Mouse (Mus musculus) myocyte (in vitro differentiated cells): ENCODE results near the gene Actn4. TPM values are rescaled to one million over a fixed set of nuclear protein-coding genes. Genes with fewer than 3 reads are reported as not detected.

Source experiments
- H3K27me3 ChIP-seq: one replicate; pipeline ENCODE4 v1.6.1; 2011; ENCODE audit not compliant: control insufficient read depth, insufficient read depth, insufficient read length
- H3K36me3 ChIP-seq: one replicate; pipeline ENCODE4 v1.6.1; 2011; ENCODE audit not compliant: control insufficient read depth, insufficient read depth
- H3K4me2 ChIP-seq: one replicate; pipeline ENCODE4 v1.6.1; 2011; ENCODE audit warnings: low read depth, control low read depth
- H3K4me3 ChIP-seq: one replicate; pipeline ENCODE4 v1.5.1; 2011; ENCODE audit warnings: mild to moderate bottlenecking, control low read depth, moderate library complexity
- H3K79me2 ChIP-seq: one replicate; pipeline ENCODE4 v1.6.1; 2011; ENCODE audit not compliant: control insufficient read depth, insufficient read depth
- H3ac ChIP-seq: one replicate; pipeline ENCODE4 v1.6.1; 2011; ENCODE audit not compliant: control insufficient read depth, insufficient read length
- CEBPB ChIP-seq: IDR thresholded peaks from 2 replicates; pipeline ENCODE4 v1.6.1; 2011; ENCODE audit warnings: mild to moderate bottlenecking, moderate library complexity; ENCODE audit not compliant: poor library complexity, insufficient read depth, severe bottlenecking
- E2F4 ChIP-seq: IDR thresholded peaks from one replicate; pipeline ENCODE4 v1.6.1; 2011; ENCODE audit warnings: mild to moderate bottlenecking, control low read depth, moderate library complexity; ENCODE audit not compliant: insufficient read depth
- MAX ChIP-seq: IDR thresholded peaks from one replicate; pipeline ENCODE4 v1.6.1; 2011; ENCODE audit warnings: low read depth, mild to moderate bottlenecking, control low read depth
- MYOD1 ChIP-seq, 3 experiments: IDR thresholded peaks; one replicate each; pipeline ENCODE4 v1.6.1; 2011; ENCODE audit warnings: control low read depth in 2 of 3, low read depth in 2 of 3, mild to moderate bottlenecking in 2 of 3, moderate library complexity in 1 of 3; ENCODE audit not compliant: insufficient read length in 2 of 3, control insufficient read depth in 1 of 3
- MYOG ChIP-seq, 3 experiments: IDR thresholded peaks; one replicate each; pipeline ENCODE4 v1.6.1; 2011; ENCODE audit warnings: control low read depth in 2 of 3, low read depth in 2 of 3, mild to moderate bottlenecking in 2 of 3; ENCODE audit not compliant: insufficient read length in 2 of 3, control insufficient read depth in 1 of 3, insufficient read depth in 1 of 3
- POLR2A ChIP-seq: IDR thresholded peaks from one replicate; pipeline ENCODE4 v1.6.1; 2011; ENCODE audit warnings: low read depth, mild to moderate bottlenecking, control low read depth, moderate library complexity; ENCODE audit not compliant: insufficient read length
- POLR2AphosphoS2 ChIP-seq: IDR thresholded peaks from one replicate; pipeline ENCODE4 v1.6.1; 2011; ENCODE audit warnings: low read depth, control low read depth; ENCODE audit not compliant: insufficient read length
- REST ChIP-seq: IDR thresholded peaks from one replicate; pipeline ENCODE4 v1.6.1; 2011; ENCODE audit warnings: mild to moderate bottlenecking, control low read depth, moderate library complexity; ENCODE audit not compliant: insufficient read depth, insufficient read length
- SRF ChIP-seq: IDR thresholded peaks from one replicate; pipeline ENCODE4 v1.6.1; 2011; ENCODE audit warnings: low read depth; ENCODE audit not compliant: control insufficient read depth, insufficient read length
- TCF12 ChIP-seq: IDR thresholded peaks from one replicate; pipeline ENCODE4 v1.6.1; 2011; ENCODE audit warnings: mild to moderate bottlenecking, control low read depth; ENCODE audit not compliant: poor library complexity, insufficient read depth, severe bottlenecking
- TCF3 ChIP-seq: IDR thresholded peaks from one replicate; pipeline ENCODE4 v1.6.1; 2011; ENCODE audit warnings: low read depth, control low read depth; ENCODE audit not compliant: insufficient read length
- USF1 ChIP-seq: IDR thresholded peaks from one replicate; pipeline ENCODE4 v1.6.1; 2011; ENCODE audit warnings: low read depth, mild to moderate bottlenecking, control low read depth, moderate library complexity
- polyA plus RNA-seq: library from polyadenylated mRNA; unstranded; fragments of >200 nt; fragmentation: generic; extraction: Trizol; gene quantifications from one replicate; pipeline ENCODE4 v1.2.1, GENCODE M21; 2012; ENCODE audit warnings: missing spikeins

Gene Actn4
- polyA plus RNA-seq, 1 experiment: 270 TPM

DNA sequence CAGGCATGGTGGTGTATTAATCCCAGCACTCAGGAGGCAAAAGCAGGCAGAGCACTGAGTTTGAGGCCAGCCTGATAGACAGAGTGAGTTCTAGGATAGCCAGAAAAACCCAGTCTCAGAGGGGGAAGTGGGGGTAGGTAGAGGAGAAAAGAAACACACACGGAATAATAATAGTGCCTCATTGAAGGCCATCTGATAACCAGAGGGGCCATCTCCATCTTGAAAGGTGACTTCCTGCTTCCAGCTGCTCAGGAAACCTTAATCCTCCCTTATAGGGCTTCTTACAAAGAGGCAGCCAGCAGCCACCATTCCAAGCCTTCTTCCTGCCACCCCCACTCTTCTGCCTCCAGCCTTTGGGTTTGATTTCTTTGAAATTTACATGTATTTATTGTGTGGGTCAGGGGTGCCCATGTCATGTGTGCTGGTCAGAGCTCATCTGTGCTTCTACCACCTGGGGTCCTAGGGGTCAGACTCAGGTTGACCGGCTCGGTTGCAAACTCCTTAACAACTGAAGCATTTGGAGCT is 1.3 kb upstream of the Actn4 start:
- Histone ChIP-seq H3K4me2 (no peak overlapping the region), H3ac (no peak overlapping the region), H3K4me3 (no peak overlapping the region), H3K79me2 (peaks cover 36% of the 10 kb centered on the region), H3K36me3 (no peaks in the 10 kb centered on the region), H3K27me3 (no peaks in the 10 kb centered on the region)
- TF ChIP-seq USF1 (no peak), MAX (no peak), MYOG (IDR thresholded peaks at IDR 0.05; ENCODE audit: control insufficient read depth in 1 of 3, insufficient read depth in 1 of 3, insufficient read length in 2 of 3, low read depth in 2 of 3) (no peak), E2F4 (no peak), MYOD1 (IDR thresholded peaks at IDR 0.05; ENCODE audit: control insufficient read depth in 1 of 3, insufficient read length in 2 of 3, low read depth in 2 of 3) (no peak), POLR2A (no peak), TCF3 (no peak), REST (no peak), TCF12 (no peak), POLR2AphosphoS2 (no peak), CEBPB (no peak), SRF (no peak)

DNA sequence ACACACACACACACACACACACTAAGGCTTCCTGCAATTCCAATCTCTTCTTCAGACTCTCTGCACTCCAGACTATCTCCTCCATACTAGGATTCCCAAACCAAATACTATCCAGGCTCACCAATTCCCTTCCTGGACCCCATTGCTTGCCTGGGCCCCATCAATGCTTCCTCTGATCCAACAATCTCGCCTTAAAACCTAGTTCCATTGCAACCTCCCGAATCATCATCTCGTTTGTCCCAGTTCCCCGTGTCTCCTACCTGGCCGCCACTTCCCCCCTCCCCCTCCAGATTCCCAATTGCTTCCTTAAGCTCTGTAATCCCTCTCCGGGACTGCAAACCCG is 585 bp downstream of the Actn4 start:
- Histone ChIP-seq H3K79me2 (peaks cover 55% of the 10 kb centered on the region), H3K27me3 (no peaks in the 10 kb centered on the region), H3K4me3 (peak overlapping the region; percentile 56), H3ac (peak overlapping the region; percentile 92), H3K4me2 (peak overlapping the region; percentile 83), H3K36me3 (no peaks in the 10 kb centered on the region)
- TF ChIP-seq SRF (no peak), TCF3 (no peak), MYOD1 (IDR thresholded peaks at IDR 0.05; ENCODE audit: control insufficient read depth in 1 of 3, insufficient read length in 2 of 3, low read depth in 2 of 3) (no peak), CEBPB (no peak), E2F4 (no peak), TCF12 (no peak), MYOG (IDR thresholded peaks at IDR 0.05; ENCODE audit: control insufficient read depth in 1 of 3, insufficient read depth in 1 of 3, insufficient read length in 2 of 3, low read depth in 2 of 3) (no peak), POLR2AphosphoS2 (no peak), MAX (no peak), REST (no peak), USF1 (no peak), POLR2A (no peak)

DNA sequence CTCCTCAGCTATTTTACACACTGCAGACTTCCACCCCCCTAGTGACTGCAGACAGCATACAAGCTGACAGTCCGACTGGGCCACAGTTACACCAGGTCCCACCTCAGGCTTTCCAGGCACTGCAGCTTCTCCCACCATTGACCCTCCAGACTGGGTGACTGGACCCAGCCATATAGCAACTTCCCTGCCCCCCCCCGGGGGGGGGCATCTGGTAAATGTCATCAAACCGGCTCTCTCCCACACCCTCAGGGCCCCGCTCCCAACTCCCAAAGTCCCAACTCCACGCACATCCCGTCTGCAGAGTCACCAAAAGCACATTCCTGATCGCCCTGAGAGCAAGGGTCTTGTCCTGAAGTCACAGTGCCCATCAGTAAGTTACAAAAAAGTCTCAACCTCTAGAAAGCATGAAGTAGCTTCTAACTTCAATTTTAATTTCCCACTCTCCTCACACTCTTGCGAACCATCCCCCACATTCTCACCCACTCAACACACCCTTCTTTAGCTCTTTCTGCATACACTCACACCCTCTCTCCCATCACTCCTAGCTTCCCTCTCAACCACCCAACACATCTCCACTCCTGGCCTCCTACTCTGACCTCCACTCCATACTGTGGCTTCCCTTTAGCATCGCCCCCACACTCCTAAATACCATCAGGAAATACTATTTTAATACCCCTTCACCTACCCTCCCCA is 1.6 kb downstream of the Actn4 start:
- peak overlapping the region; percentile 92 for H3ac ChIP-seq
- peak overlapping the region; percentile 83 for H3K4me2 ChIP-seq
- no peak for TF ChIP-seq MAX
- no peak for TF ChIP-seq REST
- no peak for TF ChIP-seq CEBPB
- TF ChIP-seq TCF3: no peak
- TF ChIP-seq POLR2A: peak; percentile 20
- no peak for TF ChIP-seq MYOD1 (IDR thresholded peaks at IDR 0.05; ENCODE audit: control insufficient read depth in 1 of 3, insufficient read length in 2 of 3, low read depth in 2 of 3)
- no peak for TF ChIP-seq E2F4
- peak overlapping the region; percentile 56 for H3K4me3 ChIP-seq
- H3K79me2 ChIP-seq: peaks cover 65% of the 10 kb centered on the region
- no peaks in the 10 kb centered on the region for H3K27me3 ChIP-seq
- H3K36me3 ChIP-seq: no peaks in the 10 kb centered on the region

DNA sequence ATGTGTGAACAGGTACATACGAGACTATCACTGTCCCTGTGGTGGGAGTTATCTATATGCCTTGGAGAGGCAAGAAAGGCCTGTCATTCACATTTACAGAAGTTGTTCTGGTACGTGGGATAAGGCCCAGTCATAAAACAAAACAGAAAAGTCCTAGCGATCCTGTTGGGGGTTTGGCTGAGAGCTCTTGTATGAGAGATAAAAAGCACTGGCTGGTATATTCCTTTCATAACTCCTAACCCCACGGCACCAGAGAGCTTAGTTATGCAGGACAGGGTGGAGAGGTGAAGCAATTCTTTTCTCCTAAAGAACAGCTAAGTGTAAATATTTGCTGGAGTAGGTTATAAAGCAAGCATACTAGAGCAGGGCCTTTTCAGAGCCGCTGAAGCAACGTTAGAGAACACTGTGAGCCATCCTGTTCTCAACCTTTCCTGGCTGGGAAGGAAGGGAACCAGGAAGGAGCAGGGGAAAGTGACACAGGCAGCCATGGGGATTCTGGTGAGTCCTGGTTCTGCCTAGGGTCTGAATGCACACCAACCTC is 2.6 kb downstream of the Actn4 start:
- peak overlapping the region; percentile 56 for H3K4me3 ChIP-seq
- no peaks in the 10 kb centered on the region for H3K27me3 ChIP-seq
- H3K36me3 ChIP-seq: no peaks in the 10 kb centered on the region
- H3K79me2 ChIP-seq: peaks cover 75% of the 10 kb centered on the region
- peak overlapping the region; percentile 83 for H3K4me2 ChIP-seq
- H3ac ChIP-seq: peak overlapping the region; percentile 92
- no peak for TF ChIP-seq POLR2AphosphoS2
- TF ChIP-seq TCF3: no peak
- no peak for TF ChIP-seq MYOD1 (IDR thresholded peaks at IDR 0.05; ENCODE audit: control insufficient read depth in 1 of 3, insufficient read length in 2 of 3, low read depth in 2 of 3)
- no peak for TF ChIP-seq SRF
- no peak for TF ChIP-seq USF1
- TF ChIP-seq E2F4: no peak
- no peak for TF ChIP-seq POLR2A
- TF ChIP-seq MAX: no peak
- no peak for TF ChIP-seq CEBPB
- no peak for TF ChIP-seq TCF12
- no peak for TF ChIP-seq REST
- no peak for TF ChIP-seq MYOG (IDR thresholded peaks at IDR 0.05; ENCODE audit: control insufficient read depth in 1 of 3, insufficient read depth in 1 of 3, insufficient read length in 2 of 3, low read depth in 2 of 3)
